Mouse (Mus musculus) hematopoietic multipotent progenitor cell, adult 10-12 weeks (in vitro differentiated cells): ENCODE data around the gene B4galnt4. TPM values are rescaled to one million over a fixed set of nuclear protein-coding genes. Genes with fewer than 3 reads are reported as not detected.

Experiments
- polyA plus RNA-seq: library from polyadenylated mRNA; stranded (reverse); fragments of >175 nt; gene quantifications from 2 replicates; pipeline ENCODE4 v1.2.3, GENCODE M21; 2012; ENCODE audit warnings: low replicate concordance

Gene B4galnt4
- 3.7 and 11.5 TPM in 2 replicates for polyA plus RNA-seq

DNA sequence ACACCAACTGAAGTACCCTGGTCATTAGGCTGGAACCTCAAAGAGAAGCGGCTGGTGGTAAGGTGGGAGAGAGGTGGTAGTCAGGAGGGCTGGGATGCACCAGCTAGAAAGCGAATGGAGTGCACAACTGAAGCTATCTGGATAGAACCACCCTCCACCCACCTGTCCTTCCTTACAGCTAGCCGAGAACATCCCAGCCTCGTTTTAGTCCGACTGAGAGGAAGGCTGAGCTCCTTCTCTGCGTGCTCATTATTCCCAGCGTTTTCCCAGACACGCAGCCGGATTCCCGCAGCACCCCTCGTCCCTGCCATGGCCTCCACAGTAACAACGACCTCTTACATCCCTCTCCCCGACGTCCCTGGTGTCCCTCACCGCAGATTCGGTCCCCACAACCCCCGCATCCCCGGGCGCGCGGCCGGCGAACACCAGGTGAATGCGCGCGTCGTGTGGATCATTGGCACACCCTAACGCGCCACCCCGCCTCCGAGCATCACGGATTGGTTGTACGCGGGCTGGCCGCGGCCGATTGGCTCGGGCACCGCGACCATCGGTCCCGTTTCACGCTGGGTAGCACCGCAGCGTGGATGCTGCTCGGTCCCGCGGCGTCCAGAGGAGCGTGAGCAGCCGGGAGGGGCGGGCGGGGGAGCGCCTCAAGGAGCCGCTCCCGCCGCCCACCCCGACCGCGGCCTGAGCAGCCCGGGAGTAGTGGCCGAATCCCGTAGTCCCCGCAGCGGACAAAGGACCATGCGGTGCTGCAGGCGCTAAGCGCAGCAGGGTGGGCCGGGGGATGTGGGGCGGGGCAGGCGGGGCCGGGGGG is at the start of gene B4galnt4:
Gene B4galnt4, plus strand, starts transcription at position 679 of the 817 bp plus-strand sequence.

DNA sequence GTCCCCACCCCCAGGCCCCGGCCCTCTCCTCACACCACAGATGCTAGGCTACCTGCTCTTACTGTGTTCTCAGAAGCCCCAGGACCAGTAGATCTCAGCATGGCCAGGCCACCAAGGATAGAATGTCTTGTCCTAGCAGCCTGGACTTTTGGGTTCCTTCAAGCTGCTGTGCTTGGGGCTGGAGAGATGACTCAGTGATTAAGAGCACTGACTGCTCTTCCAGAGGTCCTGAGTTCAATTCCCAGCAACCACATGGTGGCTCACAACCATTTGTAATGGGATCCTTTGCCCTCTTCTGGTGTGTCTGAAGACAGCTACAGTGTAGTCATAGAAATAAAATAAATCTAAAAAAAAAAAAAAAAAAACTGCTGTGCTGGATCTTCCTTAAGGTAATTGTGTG is 43.1 kb upstream of the B4galnt4 start, which contains the start of gene Ifitm6:
Gene Ifitm6, minus strand, starts transcription at position 101 of the 400 bp plus-strand sequence.

DNA sequence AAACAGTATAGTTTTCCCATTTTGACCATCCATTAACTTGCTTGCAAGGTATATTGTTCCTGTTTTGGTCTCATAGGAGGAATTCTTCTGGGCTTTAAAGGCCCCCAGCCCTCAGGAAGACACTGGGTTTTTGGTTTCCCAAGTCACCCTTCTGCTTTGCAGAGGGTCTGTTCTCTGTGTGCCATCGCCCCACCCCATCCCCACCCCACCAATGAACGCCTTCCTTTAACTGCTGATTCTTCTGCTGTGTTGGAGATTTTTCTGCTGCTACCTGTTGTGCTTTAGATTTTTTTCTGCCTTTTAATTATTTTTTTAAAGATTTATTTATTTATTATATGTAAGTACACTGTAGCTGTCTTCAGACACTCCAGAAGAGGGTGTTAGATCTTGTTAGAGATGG is 32.1 kb upstream of the B4galnt4 start, which contains the start of gene Gm17387:
Gene Gm17387, plus strand, starts transcription at position 301 of the 400 bp plus-strand sequence.

DNA sequence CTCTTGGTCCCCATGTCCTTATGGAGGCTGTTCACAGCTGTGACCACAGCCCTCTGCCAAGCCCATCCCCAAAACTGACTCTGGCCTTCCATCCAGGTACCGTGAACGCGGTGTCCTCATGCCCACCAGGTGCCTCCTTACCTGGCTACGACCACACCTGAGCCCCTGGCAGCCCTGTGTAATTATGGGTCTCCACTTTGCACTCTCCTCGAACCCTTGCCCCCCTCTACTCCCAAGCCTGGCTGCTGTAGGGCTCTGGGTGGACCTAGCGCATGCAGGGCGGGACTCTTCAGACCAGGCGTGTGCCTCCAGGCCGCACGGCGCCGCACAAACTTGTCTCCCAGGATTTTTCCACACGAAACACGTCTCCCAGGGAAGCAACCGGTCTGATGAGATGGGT is 16.9 kb downstream of the B4galnt4 start, which contains the start of gene Pkp3:
Gene Pkp3, plus strand, starts transcription at position 378 of the 400 bp plus-strand sequence.

DNA sequence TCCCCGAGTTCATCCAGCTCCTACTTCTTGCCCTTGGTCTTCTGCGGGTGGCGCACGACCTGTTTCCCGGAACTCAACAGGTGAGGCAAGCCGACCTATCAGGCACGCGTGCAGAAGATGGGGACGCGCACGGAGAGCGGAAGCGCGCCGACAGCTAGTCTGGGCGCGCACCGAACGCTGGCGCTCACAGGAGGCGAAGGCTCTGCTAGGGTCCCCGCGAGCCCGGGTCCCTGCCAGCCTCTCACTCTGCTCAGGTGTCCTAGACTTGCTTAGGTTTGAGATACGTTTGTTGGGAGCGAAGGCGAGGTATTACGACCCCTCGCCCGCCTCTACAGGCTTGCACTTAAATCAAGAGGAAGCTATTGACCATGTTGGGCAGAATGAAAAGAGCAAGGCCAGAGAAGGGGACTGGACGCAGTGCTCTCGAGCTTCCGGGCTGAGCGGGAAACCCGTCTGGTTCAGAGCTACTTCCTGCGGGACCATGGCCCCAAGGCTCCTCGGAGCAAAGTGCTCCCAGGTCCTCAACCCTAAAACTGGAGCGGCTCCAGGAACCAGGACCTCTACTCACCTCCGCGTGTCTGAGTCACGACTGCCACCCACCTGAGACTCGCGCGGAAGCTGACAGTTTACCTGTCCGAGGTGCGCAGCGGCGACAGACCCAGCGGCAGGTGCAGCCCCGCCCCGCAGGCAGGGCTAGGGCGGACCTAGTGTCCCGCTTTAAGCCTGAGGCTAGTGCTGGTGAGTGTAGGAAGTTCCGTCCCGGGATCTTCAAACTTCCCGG is 39.2 kb downstream of the B4galnt4 start, which contains the start of gene Sigirr:
Gene Sigirr, minus strand, starts transcription at position 662 of the 781 bp plus-strand sequence.

DNA sequence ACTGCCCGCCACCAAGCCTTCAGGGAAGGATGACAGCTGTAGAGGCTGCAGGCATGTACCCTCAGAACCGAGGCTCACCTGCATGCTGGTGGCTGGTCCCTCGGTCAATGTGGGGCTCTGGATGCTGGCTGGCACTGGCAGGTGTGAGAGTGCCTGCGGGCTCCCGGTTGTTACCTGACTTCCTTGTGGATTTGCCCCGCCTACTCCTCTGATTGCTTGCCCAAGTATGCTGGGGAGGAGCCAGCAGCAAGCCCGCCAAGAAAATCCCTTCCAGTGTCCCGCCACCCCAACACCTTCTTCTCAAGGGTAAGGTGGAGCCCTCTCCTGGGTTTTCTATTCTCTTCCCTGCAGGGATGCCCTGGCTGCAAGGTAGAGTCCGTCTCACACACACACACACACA is 56.7 kb downstream of the B4galnt4 start, which contains the start of gene Ano9:
Gene Ano9, minus strand, starts transcription at position 171 of the 400 bp plus-strand sequence.

Other genes with a start within 250 kb of the B4galnt4 start
- not detected in 2 replicates for gene Zfp941, start 238.9 kb upstream of the B4galnt4 start, polyA plus RNA-seq
- gene Urah, start 226.1 kb upstream of the B4galnt4 start, polyA plus RNA-seq, result not detected in 2 replicates
- not detected in 2 replicates for gene Scgb1c1, start 215.6 kb upstream of the B4galnt4 start, polyA plus RNA-seq
- not detected in 2 replicates for gene Odf3, start 213.3 kb upstream of the B4galnt4 start, polyA plus RNA-seq
- not detected in 2 replicates for gene Gm45785, start 204.8 kb upstream of the B4galnt4 start, polyA plus RNA-seq
- gene Ric8a, start 204.1 kb upstream of the B4galnt4 start, polyA plus RNA-seq, result 84.4 and 159 TPM in 2 replicates
- gene Bet1l, start 203.5 kb upstream of the B4galnt4 start, polyA plus RNA-seq, result 5.3 and 13.3 TPM in 2 replicates
- 14.0 and 45.3 TPM in 2 replicates for gene Psmd13, start 179.1 kb upstream of the B4galnt4 start, polyA plus RNA-seq
- 25.2 and 43.6 TPM in 2 replicates for gene Sirt3, start 178.8 kb upstream of the B4galnt4 start, polyA plus RNA-seq
- gene Cox8b, start 160.7 kb upstream of the B4galnt4 start, polyA plus RNA-seq, result not detected in 2 replicates
- gene Nlrp6, start 140.2 kb upstream of the B4galnt4 start, polyA plus RNA-seq, result 0.27 TPM in 1 of 2 replicates, not detected in the other
- 14.9 and 15.1 TPM in 2 replicates for gene Pgghg, start 119.7 kb upstream of the B4galnt4 start, polyA plus RNA-seq
- not detected in 2 replicates for gene Ifitm5, start 110.8 kb upstream of the B4galnt4 start, polyA plus RNA-seq
- not detected in 2 replicates for gene Gm45717, start 105.2 kb upstream of the B4galnt4 start, polyA plus RNA-seq
- gene Ifitm2, start 105.1 kb upstream of the B4galnt4 start, polyA plus RNA-seq, result 17.6 and 125 TPM in 2 replicates
- gene Ifitm1, start 93.9 kb upstream of the B4galnt4 start, polyA plus RNA-seq, result 8.5 TPM in 2 replicates
- 25.7 and 51.0 TPM in 2 replicates for gene Ifitm3, start 50.3 kb upstream of the B4galnt4 start, polyA plus RNA-seq
- 4.0 and 4.9 TPM in 2 replicates for gene Ifitm6, start 43.2 kb upstream of the B4galnt4 start, polyA plus RNA-seq
- gene Gm17387, start 32.0 kb upstream of the B4galnt4 start, polyA plus RNA-seq, result not detected in 2 replicates
- 30.0 and 50.9 TPM in 2 replicates for gene Pkp3, start 17.1 kb downstream of the B4galnt4 start, polyA plus RNA-seq
- 44.4 and 49.0 TPM in 2 replicates for gene Sigirr, start 39.5 kb downstream of the B4galnt4 start, polyA plus RNA-seq
- gene Ano9, start 56.7 kb downstream of the B4galnt4 start, polyA plus RNA-seq, result not detected in 2 replicates
- 25.5 and 46.6 TPM in 2 replicates for gene Ptdss2, start 61.3 kb downstream of the B4galnt4 start, polyA plus RNA-seq
- gene Rnh1, start 111.8 kb downstream of the B4galnt4 start, polyA plus RNA-seq, result 9.0 and 40.5 TPM in 2 replicates
- 32.3 and 36.1 TPM in 2 replicates for gene Hras, start 132.9 kb downstream of the B4galnt4 start, polyA plus RNA-seq
- 13.6 and 20.7 TPM in 2 replicates for gene Lrrc56, start 133.1 kb downstream of the B4galnt4 start, polyA plus RNA-seq
- 4.7 and 9.3 TPM in 2 replicates for gene Lmntd2, start 153.0 kb downstream of the B4galnt4 start, polyA plus RNA-seq
- 18.6 and 26.2 TPM in 2 replicates for gene Rassf7, start 154.8 kb downstream of the B4galnt4 start, polyA plus RNA-seq
- 119 and 133 TPM in 2 replicates for gene Phrf1, start 167.7 kb downstream of the B4galnt4 start, polyA plus RNA-seq
- gene Irf7, start 205.4 kb downstream of the B4galnt4 start, polyA plus RNA-seq, result 136 and 455 TPM in 2 replicates
- 0.06 and 0.34 TPM in 2 replicates for gene Cdhr5, start 215.7 kb downstream of the B4galnt4 start, polyA plus RNA-seq
- 0.21 TPM in 1 of 2 replicates, not detected in the other for gene Sct, start 218.0 kb downstream of the B4galnt4 start, polyA plus RNA-seq
- 0.11 TPM in 1 of 2 replicates, not detected in the other for gene Drd4, start 230.9 kb downstream of the B4galnt4 start, polyA plus RNA-seq